8 mouse cellular contexts compared by ENCODE assay signal in genomic region chrX:71214441-71215112, GRCm38 (mm10). TPM values are rescaled to one million over a fixed set of nuclear protein-coding genes. Genes with fewer than 3 reads are reported as not detected.
DNase-seq lines count a peak whose midpoint lies in the region; ATAC-seq and TF ChIP-seq lines count a peak whose summit lies in the region.

No protein-coding gene starts in this region.

- peak; percentile 93 for ATAC-seq in forebrain, embryonic 15.5 days (replicated peaks)
- ATAC-seq in neutrophil, adult 5-6 weeks (ENCODE audit: extremely low read depth, insufficient number of reproducible peaks, low FRiP score, poor library complexity, severe bottlenecking): peak; percentile 99

- TF ChIP-seq POLR2A in lung, adult 2 months (IDR thresholded peaks at IDR 0.05; ENCODE audit: borderline replicate concordance, extremely low read depth, low read depth, low read length): peak; percentile 39; the same call in 1 of the 2 replicates

- intact Hi-C loops in heart, postnatal 25 days (cut with DNase I): loop anchor here (5.0 kb wide), 2 partner anchors 62 to 162 kb away; partner anchors contain the start of gene Mamld1

- H3K4me3 ChIP-seq in ES-E14 (ENCODE audit: insufficient read depth in 1 of 2, low read depth in 1 of 2, low read length in 2 of 2, poor library complexity in 1 of 2, severe bottlenecking in 1 of 2): peak overlapping the region; percentile 74 to 84
- H3K4me3 ChIP-seq in forebrain, embryonic 15.5 days: peak overlapping the region; percentile 50
- peak overlapping the region; percentile 93 for H3K4me3 ChIP-seq in lung, adult 2 months (replicated peaks; ENCODE audit: extremely low read depth, low read depth, low read length)

- peak; percentile 81 for DNase-seq in ES-E14 (ENCODE audit: low read depth, low spot score)
- DNase-seq in cerebellum, adult 11-12 months: peak; percentile 94
- DNase-seq in heart, postnatal 25 days (ENCODE audit: low spot score): peak; percentile 84
- peak; percentile 71 to 85 for DNase-seq in layer of hippocampus, adult 18-20 months (ENCODE audit: low spot score in 2 of 2)
- DNase-seq in lung, adult 2 months: peak; percentile 82
- DNase-seq in thymus, postnatal 0 days (ENCODE audit: low spot score): peak; percentile 82

- H3K27me3 ChIP-seq in forebrain, embryonic 15.5 days: no peaks in the 10 kb centered on the region

- H3K9me3 ChIP-seq in ES-E14 (ENCODE audit: control insufficient read depth, insufficient read depth, low read depth, low read length): no peaks in the 10 kb centered on the region
- no peaks in the 10 kb centered on the region for H3K9me3 ChIP-seq in forebrain, embryonic 15.5 days

- H3K4me2 ChIP-seq in forebrain, embryonic 15.5 days (replicated peaks): peak overlapping the region; percentile 73

- no peak overlapping the region for H3K27ac ChIP-seq in ES-E14 (ENCODE audit: insufficient read depth, low read depth, low read length, poor library complexity, severe bottlenecking)
- H3K27ac ChIP-seq in forebrain, embryonic 15.5 days (replicated peaks): no peak overlapping the region

- in situ Hi-C loops in ES-E14 (cut with MboI; ENCODE audit: low sequenced_read_pairs in 2 of 2, unreplicated experiment in 2 of 2): no loop called here

- H3K36me3 ChIP-seq in ES-E14 (ENCODE audit: control insufficient read depth, insufficient read depth, low read length, poor library complexity, severe bottlenecking): no peaks in the 10 kb centered on the region
- H3K36me3 ChIP-seq in forebrain, embryonic 15.5 days: no peaks in the 10 kb centered on the region

- WGBS in forebrain, embryonic 15.5 days: 17% methylated on average over 20 of the region's 20 CpGs
- 29% methylated on average over 20 of the region's 20 CpGs for WGBS in lung, adult 2 months

- H3K9ac ChIP-seq in ES-E14 (ENCODE audit: insufficient read depth, low read depth, low read length, poor library complexity, severe bottlenecking): peak overlapping the region; percentile 70
- H3K9ac ChIP-seq in forebrain, embryonic 15.5 days (replicated peaks): peak overlapping the region; percentile 42

- 0 out of 4 replicates have a peak, but pooled peaks cover 0 to 1% of the 10 kb centered on the region in 2 experiments for H3K4me1 ChIP-seq in ES-E14 (ENCODE audit: control insufficient read depth in 2 of 2, insufficient read depth in 2 of 2, low read length in 2 of 2, poor library complexity in 1 of 2)
- no peaks in the 10 kb centered on the region for H3K4me1 ChIP-seq in forebrain, embryonic 15.5 days
- peaks cover 2% of the 10 kb centered on the region; the same call in 1 of the 2 replicates for H3K4me1 ChIP-seq in lung, adult 2 months (ENCODE audit: control insufficient read depth, insufficient read depth, low read length)

- no peak for TF ChIP-seq CTCF in lung, adult 2 months (IDR thresholded peaks at IDR 0.05; ENCODE audit: insufficient read depth, low read length)

TF ChIP-seq in ES-E14, 5 proteins besides CTCF, POLR2A, EP300 and RAD21:
- TF ChIP-seq ZC3H11A (IDR thresholded peaks at IDR 0.05; ENCODE audit: borderline replicate concordance, low read depth, low read length) (no peak), HCFC1 (IDR thresholded peaks at IDR 0.05; ENCODE audit: borderline replicate concordance, insufficient read depth, low read length) (peak; percentile 77; the same call in 1 of the 2 replicates), ZNF384 (IDR thresholded peaks at IDR 0.05; ENCODE audit: low read depth, low read length) (0 out of 2 replicates have a peak, but pooled peaks have one; percentile 27), MAFK (IDR thresholded peaks at IDR 0.05; ENCODE audit: insufficient read depth, low read depth, low read length) (no peak), CHD2 (IDR thresholded peaks at IDR 0.05; ENCODE audit: low read depth, low read length) (no peak)

RNA-seq across cellular contexts. Expression of gene Mtm1, which starts 4.0 kb away (rescaled TPM):
- total RNA-seq in ES-E14 (2012; rRNA removed): 3.4 and 4.3 TPM in 2 replicates
- polyA plus RNA-seq in forebrain, embryonic 15.5 days (2015; fragmentation: Nextera tagmentation; extraction: Ambion mirVana): 4.4 and 5.4 TPM in 2 replicates
- total RNA-seq in heart, postnatal 25 days (2021): 10 to 100 TPM; 18.7 to 18.9 TPM
- 1 to 10 TPM; 6.5 to 7.3 TPM for total RNA-seq in layer of hippocampus, adult 18-20 months (2021)
- polyA plus RNA-seq in lung, adult 2 months (2012; rRNA removed): 2.5 and 4.2 TPM in 2 replicates
- 24.7 and 28.5 TPM in 2 replicates for total RNA-seq in neutrophil, adult 5-6 weeks (2017)
- polyA plus RNA-seq in thymus, postnatal 0 days (2015; fragmentation: Nextera tagmentation; extraction: Ambion mirVana): 6.8 and 7.7 TPM in 2 replicates
